Mouse (Mus musculus): ENCODE data around the gene Ddx42. TPM values are rescaled to one million over a fixed set of nuclear protein-coding genes. Genes with fewer than 3 reads are reported as not detected.

Ddx42 gene
- polyA plus RNA-seq, 2 experiments: 13.5 to 20.7 TPM

- no peak; the same call in 1 of the 2 replicates for TF ChIP-seq CTCF (IDR thresholded peaks at IDR 0.05; ENCODE audit: low read depth)
- no peak for TF ChIP-seq EP300 (IDR thresholded peaks at IDR 0.05; ENCODE audit: low read depth)
- 1% methylated on average over 41 of the region's 41 CpGs for WGBS (ENCODE audit: insufficient replicate concordance)
- Histone ChIP-seq H3K9me3 (ENCODE audit: control insufficient read depth, low read length) (no peaks in the 10 kb centered on the region), H3K4me1 (replicated peaks; ENCODE audit: control insufficient read depth in 2 of 2, insufficient read depth in 2 of 2, low read length in 1 of 2) (peaks cover 17 to 37% of the 10 kb centered on the region in 2 experiments), H3K36me3 (replicated peaks; ENCODE audit: control insufficient read depth, insufficient read depth, low read depth) (peaks cover 3% of the 10 kb centered on the region), H3K9ac (replicated peaks) (peak overlapping the region; percentile 95), H3K4me2 (ENCODE audit: low read depth) (peak overlapping the region; percentile 92), H3K27me3 (ENCODE audit: control insufficient read depth, insufficient read depth, low read length) (no peaks in the 10 kb centered on the region), H3K4me3 (ENCODE audit: insufficient read depth in 1 of 2, low read depth in 2 of 2, low read length in 2 of 2) (peak overlapping the region; percentile 76 to 85), H3K27ac (peak overlapping the region; percentile 58)
- ATAC-seq (ENCODE audit: insufficient read depth): peak; percentile 48
- DNase-seq (ENCODE audit: low read depth in 3 of 3, low spot score in 3 of 3): no peak
Measured at GRCm38 (mm10) chr11:106271794-106272643, 55.3 kb downstream of the Ddx42 start.

GRCm38 (mm10) chr11:106272644-106273310 lies 56.1 kb downstream of the Ddx42 start, which contains the start of gene Smarcd2:
TSS of gene Smarcd2 (minus strand) at chr11:106272972.
- Histone ChIP-seq H3K36me3 (replicated peaks; ENCODE audit: control insufficient read depth, insufficient read depth, low read depth) (no peaks in the 10 kb centered on the region; the same call in 1 of the 2 replicates), H3K27me3 (ENCODE audit: control insufficient read depth, insufficient read depth, low read length) (no peaks in the 10 kb centered on the region), H3K4me3 (ENCODE audit: insufficient read depth in 1 of 2, low read depth in 2 of 2, low read length in 2 of 2) (peak within 1 kb of the TSS; percentile 76 to 85), H3K27ac (peak within 1 kb of the TSS; percentile 63), H3K4me2 (ENCODE audit: low read depth) (peak within 1 kb of the TSS; percentile 92), H3K9ac (replicated peaks) (peak within 1 kb of the TSS; percentile 95), H3K4me1 (replicated peaks; ENCODE audit: control insufficient read depth in 2 of 2, insufficient read depth in 2 of 2, low read length in 1 of 2) (peaks cover 17 to 37% of the 10 kb centered on the region in 2 experiments), H3K9me3 (ENCODE audit: control insufficient read depth, low read length) (no peaks in the 10 kb centered on the region)
- ATAC-seq (ENCODE audit: insufficient read depth) (peak; percentile 93), DNase-seq (ENCODE audit: low read depth in 3 of 3, low spot score in 3 of 3) (peak; percentile 98)
- WGBS (ENCODE audit: insufficient replicate concordance): under 1% methylated on average over 72 of the region's 72 CpGs
- TF ChIP-seq CTCF (IDR thresholded peaks at IDR 0.05; ENCODE audit: low read depth) (no peak), EP300 (IDR thresholded peaks at IDR 0.05; ENCODE audit: low read depth) (peak; percentile 47)

- Histone ChIP-seq H3K27ac (peak overlapping the region; percentile 63), H3K4me3 (ENCODE audit: insufficient read depth in 1 of 2, low read depth in 2 of 2, low read length in 2 of 2) (peak overlapping the region; percentile 67 to 85), H3K4me2 (ENCODE audit: low read depth) (peak overlapping the region; percentile 87), H3K4me1 (replicated peaks; ENCODE audit: control insufficient read depth in 2 of 2, insufficient read depth in 2 of 2, low read length in 1 of 2) (peaks cover 17 to 37% of the 10 kb centered on the region in 2 experiments), H3K9me3 (ENCODE audit: control insufficient read depth, low read length) (no peaks in the 10 kb centered on the region), H3K36me3 (replicated peaks; ENCODE audit: control insufficient read depth, insufficient read depth, low read depth) (no peaks in the 10 kb centered on the region), H3K9ac (replicated peaks) (peak overlapping the region; percentile 66), H3K27me3 (ENCODE audit: control insufficient read depth, insufficient read depth, low read length) (no peaks in the 10 kb centered on the region)
- DNase-seq (ENCODE audit: low read depth in 3 of 3, low spot score in 3 of 3): no peak
- ATAC-seq (ENCODE audit: insufficient read depth): peak; percentile 9; the same call in 1 of the 2 replicates
- WGBS (ENCODE audit: insufficient replicate concordance): 7% methylated on average over 16 of the region's 16 CpGs
- TF ChIP-seq CTCF (IDR thresholded peaks at IDR 0.05; ENCODE audit: low read depth) (no peak), EP300 (IDR thresholded peaks at IDR 0.05; ENCODE audit: low read depth) (no peak)
Measured at GRCm38 (mm10) chr11:106273311-106273684, 56.6 kb downstream of the Ddx42 start.

GRCm38 (mm10) chr11:106273811-106274210 lies 57.1 kb downstream of the Ddx42 start:
- H3K4me3 ChIP-seq (ENCODE audit: insufficient read depth in 1 of 2, low read depth in 2 of 2, low read length in 2 of 2): peak overlapping the region in 1 of 2 experiments; percentile 85; a peak in 1 of 4 replicates
- no peak for ATAC-seq (ENCODE audit: insufficient read depth)

GRCm38 (mm10) chr11:106274374-106274773 lies 57.6 kb downstream of the Ddx42 start:
- H3K27ac ChIP-seq: no peak overlapping the region

More at GRCm38 (mm10) chr11:106273811-106274210, 57.1 kb downstream of the Ddx42 start:
- Histone ChIP-seq H3K4me2 (ENCODE audit: low read depth) (peak overlapping the region; percentile 87), H3K4me1 (replicated peaks; ENCODE audit: control insufficient read depth in 2 of 2, insufficient read depth in 2 of 2, low read length in 1 of 2) (peaks cover 17 to 34% of the 10 kb centered on the region in 2 experiments), H3K9ac (replicated peaks) (no peak overlapping the region), H3K27ac (no peak overlapping the region), H3K27me3 (ENCODE audit: control insufficient read depth, insufficient read depth, low read length) (no peaks in the 10 kb centered on the region), H3K9me3 (ENCODE audit: control insufficient read depth, low read length) (no peaks in the 10 kb centered on the region), H3K36me3 (replicated peaks; ENCODE audit: control insufficient read depth, insufficient read depth, low read depth) (no peaks in the 10 kb centered on the region)
- TF ChIP-seq EP300 (IDR thresholded peaks at IDR 0.05; ENCODE audit: low read depth) (no peak), CTCF (IDR thresholded peaks at IDR 0.05; ENCODE audit: low read depth) (no peak)
- DNase-seq (ENCODE audit: low read depth in 3 of 3, low spot score in 3 of 3): no peak
- 80% methylated on average over 6 of the region's 6 CpGs for WGBS (ENCODE audit: insufficient replicate concordance)

More at GRCm38 (mm10) chr11:106274374-106274773, 57.6 kb downstream of the Ddx42 start:
- H3K4me1 ChIP-seq (replicated peaks; ENCODE audit: control insufficient read depth in 2 of 2, insufficient read depth in 2 of 2, low read length in 1 of 2): peaks cover 13 to 30% of the 10 kb centered on the region in 2 experiments
- no peak overlapping the region for H3K4me2 ChIP-seq (ENCODE audit: low read depth)
- DNase-seq (ENCODE audit: low read depth in 3 of 3, low spot score in 3 of 3) (no peak), ATAC-seq (ENCODE audit: insufficient read depth) (no peak)
- H3K4me3 ChIP-seq (ENCODE audit: insufficient read depth in 1 of 2, low read depth in 2 of 2, low read length in 2 of 2): no peak overlapping the region
- no peaks in the 10 kb centered on the region for H3K36me3 ChIP-seq (replicated peaks; ENCODE audit: control insufficient read depth, insufficient read depth, low read depth)
- TF ChIP-seq CTCF (IDR thresholded peaks at IDR 0.05; ENCODE audit: low read depth) (no peak), EP300 (IDR thresholded peaks at IDR 0.05; ENCODE audit: low read depth) (no peak)
- no peak overlapping the region for H3K9ac ChIP-seq (replicated peaks)
- H3K9me3 ChIP-seq (ENCODE audit: control insufficient read depth, low read length): no peaks in the 10 kb centered on the region
- no peaks in the 10 kb centered on the region for H3K27me3 ChIP-seq (ENCODE audit: control insufficient read depth, insufficient read depth, low read length)
- 65% methylated on average over 1 of the region's 1 CpGs for WGBS (ENCODE audit: insufficient replicate concordance)

Measured in liver, embryonic 14.5 days (tissue).